13 mouse cellular contexts compared by ENCODE assay signal in the genomic region with DNA sequence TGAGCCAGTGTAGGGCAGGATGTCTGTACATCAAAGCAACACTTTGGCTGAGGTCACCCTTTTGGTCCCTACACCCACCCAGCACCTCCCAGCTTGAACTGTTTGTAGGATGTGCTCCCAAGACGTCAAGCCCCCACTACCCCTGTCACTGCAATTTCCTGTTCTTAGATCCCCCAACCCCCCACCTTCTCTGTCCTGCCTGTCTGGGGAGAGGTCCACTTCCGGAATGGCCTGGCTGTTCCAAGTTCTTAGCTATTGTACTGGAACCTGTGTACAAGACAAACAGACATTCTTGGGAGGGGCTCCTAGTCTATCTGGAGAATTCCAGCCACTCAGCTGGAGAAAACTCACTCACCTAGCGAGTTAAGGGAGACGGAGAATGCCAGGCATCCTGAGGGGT.
A peak's percentile ranks its signal among the peaks of the same experiment; 100 is the strongest.
DNase-seq lines count a peak whose midpoint lies in the region; ATAC-seq and TF ChIP-seq lines count a peak whose summit lies in the region.
"Had no signal": no experiment of that assay in that cellular context is flagged by ENCODE, and none has a peak within 500 bp of the region (broad histone marks: within the 10 kb centered on the region; RNA-seq: fewer than 3 reads in every experiment).

No protein-coding gene starts in this region.

- H3K27me3 ChIP-seq in forebrain, embryonic 12.5 days = peaks cover 10% of the 10 kb centered on the region
- H3K27me3 ChIP-seq: stomach, embryonic 15.5 days had no signal

- no peak for DNase-seq in layer of hippocampus, adult 2 months (ENCODE audit: low spot score in 2 of 2)
- DNase-seq in layer of hippocampus, postnatal 36 days = no peak
- peak; percentile 86 for DNase-seq in lung, postnatal 10 days
- peak; percentile 33 for DNase-seq in thymus, postnatal 4 days
- no peak for DNase-seq in cerebellum, adult 8-10 months
- DNase-seq: adrenal gland, postnatal 25 days; cerebellum, postnatal 14 days; liver had no signal

- TF ChIP-seq CTCF in layer of hippocampus, adult 2 months (conservative IDR thresholded peaks at IDR 0.05) = no peak

- no peak for ATAC-seq in forebrain, embryonic 12.5 days (ENCODE audit: low FRiP score)
- ATAC-seq: hindbrain, embryonic 16.5 days; midbrain, embryonic 15.5 days had no signal

- H3K4me1 ChIP-seq in brown adipose tissue, adult 24 weeks (ENCODE audit: control insufficient read depth, insufficient read depth, insufficient read length, low read length) = peaks cover 37% of the 10 kb centered on the region
- H3K4me1 ChIP-seq in forebrain, embryonic 12.5 days = peaks cover 17% of the 10 kb centered on the region
- H3K4me1 ChIP-seq: midbrain, embryonic 15.5 days; stomach, embryonic 15.5 days had no signal

- no peaks in the 10 kb centered on the region for H3K9me3 ChIP-seq in forebrain, embryonic 12.5 days
- H3K9me3 ChIP-seq: midbrain, embryonic 15.5 days; stomach, embryonic 15.5 days had no signal

- peak overlapping the region; percentile 48; the same call in 1 of the 2 replicates for H3K27ac ChIP-seq in layer of hippocampus, adult 2 months
- H3K27ac ChIP-seq in brown adipose tissue, adult 24 weeks (replicated peaks; ENCODE audit: low read depth, low read length) = peak overlapping the region; percentile 75
- no peak overlapping the region for H3K27ac ChIP-seq in forebrain, embryonic 12.5 days
- H3K27ac ChIP-seq: midbrain, embryonic 15.5 days; stomach, embryonic 15.5 days had no signal

- 79% methylated on average over 4 of the region's 4 CpGs for WGBS in forebrain, embryonic 12.5 days

- no peak overlapping the region for H3K4me2 ChIP-seq in forebrain, embryonic 12.5 days
- H3K4me2 ChIP-seq: midbrain, embryonic 15.5 days; stomach, embryonic 15.5 days had no signal

- no peaks in the 10 kb centered on the region for H3K36me3 ChIP-seq in forebrain, embryonic 12.5 days (replicated peaks)
- H3K36me3 ChIP-seq: midbrain, embryonic 15.5 days; stomach, embryonic 15.5 days had no signal

- no peak overlapping the region for H3K9ac ChIP-seq in forebrain, embryonic 12.5 days
- H3K9ac ChIP-seq: midbrain, embryonic 15.5 days; stomach, embryonic 15.5 days had no signal

- no peak overlapping the region for H3K4me3 ChIP-seq in layer of hippocampus, adult 2 months
- no peak overlapping the region for H3K4me3 ChIP-seq in brown adipose tissue, adult 24 weeks (ENCODE audit: insufficient read depth, low read depth, low read length)
- no peak overlapping the region for H3K4me3 ChIP-seq in forebrain, embryonic 12.5 days (replicated peaks)
- H3K4me3 ChIP-seq: midbrain, embryonic 15.5 days; stomach, embryonic 15.5 days had no signal

Comparison
In these comparisons a context has a peak if more than half of its experiments do, and no peak if none do; other contexts are left out.
1. DNase-seq: peak in lung, postnatal 10 days (single experiment) and thymus, postnatal 4 days (single experiment); none in layer of hippocampus, adult 2 months (0 of 2), layer of hippocampus, postnatal 36 days (0 of 2) and cerebellum, adult 8-10 months (single experiment).